Mouse (Mus musculus) thymus, postnatal 4 days (tissue): Measurements from ENCODE around the gene Cacna1f.

Experiments used
- DNase-seq: peaks from one replicate; pipeline ENCODE4 v3.0.0; 2021

Gene Cacna1f

GRCm38 (mm10) chrX:7606783-7607182 lies at the start of gene Cacna1f:
Gene Cacna1f (plus strand): TSS chrX:7607083.
- no peak for DNase-seq

GRCm38 (mm10) chrX:7563076-7563475 lies 43.8 kb upstream of the Cacna1f start:
- DNase-seq = no peak

- DNase-seq = peak; percentile 13
These were observed 40.5 kb upstream of the Cacna1f start for GRCm38 (mm10) chrX:7566352-7566751.

GRCm38 (mm10) chrX:7567491-7567890 lies 39.4 kb upstream of the Cacna1f start:
- no peak for DNase-seq

GRCm38 (mm10) chrX:7570481-7571175 lies 36.3 kb upstream of the Cacna1f start:
- DNase-seq = no peak

- no peak for DNase-seq
These were observed 35.2 kb upstream of the Cacna1f start for GRCm38 (mm10) chrX:7571565-7572136.

- DNase-seq = no peak
These were observed 34.4 kb upstream of the Cacna1f start for GRCm38 (mm10) chrX:7572466-7572865.

GRCm38 (mm10) chrX:7573176-7574086 lies 33.5 kb upstream of the Cacna1f start, which contains the start of gene Foxp3:
Gene Foxp3 (plus strand): TSS chrX:7573644.
- peak; percentile 77 for DNase-seq

GRCm38 (mm10) chrX:7574087-7574884 lies 32.6 kb upstream of the Cacna1f start, which contains the start of gene Ppp1r3f:
Gene Ppp1r3f (minus strand): TSS chrX:7574283.
- peak; percentile 92 for DNase-seq

- no peak for DNase-seq
These were observed 32.0 kb upstream of the Cacna1f start for GRCm38 (mm10) chrX:7574885-7575231.

GRCm38 (mm10) chrX:7581151-7581550 lies 25.7 kb upstream of the Cacna1f start:
- DNase-seq = no peak

GRCm38 (mm10) chrX:7583881-7584280 lies 23.0 kb upstream of the Cacna1f start:
- DNase-seq = no peak

- DNase-seq = peak; percentile 49
These were observed 20.5 kb upstream of the Cacna1f start for GRCm38 (mm10) chrX:7586356-7586755.

- no peak for DNase-seq
These were observed 11.5 kb upstream of the Cacna1f start for GRCm38 (mm10) chrX:7595371-7595770.

GRCm38 (mm10) chrX:7604004-7604403 lies 2.9 kb upstream of the Cacna1f start:
- DNase-seq = no peak

GRCm38 (mm10) chrX:7604879-7605574 lies 1.9 kb upstream of the Cacna1f start, which contains the start of gene Ccdc22:
Gene Ccdc22 (minus strand): TSS chrX:7605517.
- DNase-seq = peak; percentile 82

GRCm38 (mm10) chrX:7605575-7605941 lies 1.3 kb upstream of the Cacna1f start:
- DNase-seq = no peak

GRCm38 (mm10) chrX:7610035-7610434 lies 3.2 kb downstream of the Cacna1f start:
- DNase-seq = no peak

- no peak for DNase-seq
These were observed 3.8 kb downstream of the Cacna1f start for GRCm38 (mm10) chrX:7610536-7611258.

- no peak for DNase-seq
These were observed 11.1 kb downstream of the Cacna1f start for GRCm38 (mm10) chrX:7617889-7618551.

- DNase-seq = no peak
These were observed 25.7 kb downstream of the Cacna1f start for GRCm38 (mm10) chrX:7632560-7632959.
